Mouse (Mus musculus) left cerebral cortex, adult 8-10 months (tissue): Measurements from ENCODE around the gene Rps17. TPM values are rescaled to one million over a fixed set of nuclear protein-coding genes. Genes with fewer than 3 reads are reported as not detected.

Experiments
- total RNA-seq, 4 experiments: library from RNA; stranded (reverse); gene quantifications; 2 replicates each; pipeline ENCODE4 v1.2.4; 2022

Gene Rps17
- total RNA-seq, 4 experiments from 2014 or later: 520 to 601 (median 552) TPM

Other genes starting within 250 kb of the Rps17 start
- gene Slc28a1, start 230.5 kb downstream of the Rps17 start, total RNA-seq: under 1 TPM in 3 of 4 experiments, not detected in 1; 0.20 to 0.32 (median 0.26) TPM
- 10 to 100 TPM; 12.5 to 16.6 (median 14.5) TPM for gene Pde8a, start 131.7 kb downstream of the Rps17 start, total RNA-seq
- gene Cpeb1, start 110.2 kb upstream of the Rps17 start, total RNA-seq: 100 to 1,000 TPM in 1 of 4 experiments, 10 to 100 TPM in 3; 90.7 to 103 (median 99.6) TPM
- 100 to 1,000 TPM; 146 to 157 (median 150) TPM for gene Ap3b2, start 148.7 kb upstream of the Rps17 start, total RNA-seq
- not detected for gene BC048679, start 153.0 kb upstream of the Rps17 start, total RNA-seq
- gene Fsd2, start 221.7 kb upstream of the Rps17 start, total RNA-seq: under 1 TPM; 0.19 to 0.57 (median 0.26) TPM
- 10 to 100 TPM; 13.9 to 21.3 (median 18.9) TPM for gene Whamm, start 226.0 kb upstream of the Rps17 start, total RNA-seq